Mouse (Mus musculus) olfactory bulb, adult 2 months (tissue): ENCODE measurements around the gene Rubcn.

ENCODE experiments used
- CTCF ChIP-seq: fragments of 200-500 bp; IDR thresholded peaks from 2 replicates; pipeline ENCODE4 v1.5.1; 2012; ENCODE audit warnings: low read depth, mild to moderate bottlenecking, low read length, moderate library complexity; ENCODE audit not compliant: insufficient read depth
- POLR2A ChIP-seq: fragments of 200-500 bp; IDR thresholded peaks from 2 replicates; pipeline ENCODE4 v1.6.1; 2012; ENCODE audit warnings: mild to moderate bottlenecking, low read depth, low read length, moderate library complexity; ENCODE audit not compliant: insufficient read depth

GRCm38 (mm10) chr16:32867919-32868552 lies 9.5 kb downstream of the Rubcn start:
- TF ChIP-seq CTCF (no peak), POLR2A (peak; percentile 62)
